Mouse (Mus musculus) small intestine, adult 2 months (tissue): ENCODE results near the gene Dixdc1.

Experiments
- CTCF ChIP-seq: fragments of 200-500 bp; IDR thresholded peaks from 2 replicates; pipeline ENCODE4 v1.5.1; 2012; ENCODE audit warnings: low read depth, mild to moderate bottlenecking, control low read depth, inconsistent platforms, low read length, moderate library complexity, mixed read lengths; ENCODE audit not compliant: insufficient replicate concordance, insufficient read length; ENCODE audit errors: extremely low read depth
- POLR2A ChIP-seq: fragments of 200-500 bp; IDR thresholded peaks from 2 replicates; pipeline ENCODE4 v1.6.1; 2012; ENCODE audit warnings: low read depth, mild to moderate bottlenecking, control low read depth, inconsistent platforms, low read length, moderate library complexity

DNA sequence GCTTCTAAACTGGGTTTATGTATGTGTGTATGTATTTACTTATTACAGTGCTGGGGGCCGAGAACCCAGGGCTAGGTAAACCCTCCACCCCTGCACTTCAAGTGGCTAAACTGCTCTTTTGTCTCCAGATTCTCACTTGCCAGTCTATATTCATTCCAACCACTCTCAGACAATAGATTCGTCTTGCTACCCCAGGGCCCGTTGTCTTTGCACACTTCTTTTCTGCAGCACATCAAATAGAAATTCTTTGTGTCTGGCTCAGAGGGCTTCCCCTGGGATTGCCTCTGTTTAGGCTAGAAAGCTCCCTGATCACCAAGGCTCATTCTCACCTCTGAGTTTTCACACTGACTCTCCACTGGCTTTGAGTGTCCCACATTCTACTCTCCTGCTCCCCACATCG is 6.8 kb downstream of the Dixdc1 start:
- TF ChIP-seq POLR2A (no peak), CTCF (no peak)
